Mouse (Mus musculus): ENCODE measurements around the gene Gid8.
"Not testable (repeated sequence)": the region's sequence is repeated elsewhere in the genome, so short reads cannot be mapped to it uniquely, and the experiment has no call there.

The Gid8 gene

GRCm38 (mm10) chr2:180710276-180711155 is 599 bp downstream of the Gid8 start:
- DNase-seq (ENCODE audit: low spot score in 2 of 2), result no peak

GRCm38 (mm10) chr2:180711527-180711926 is 1.6 kb downstream of the Gid8 start:
- DNase-seq (ENCODE audit: low spot score in 2 of 2), result no peak

- DNase-seq (ENCODE audit: low spot score in 2 of 2), result no peak
Observed at GRCm38 (mm10) chr2:180712037-180712689, 2.2 kb downstream of the Gid8 start.

GRCm38 (mm10) chr2:180722748-180723147 is 12.8 kb downstream of the Gid8 start:
- DNase-seq (ENCODE audit: low spot score in 2 of 2), result not testable (repeated sequence)

GRCm38 (mm10) chr2:180723865-180724264 is 13.9 kb downstream of the Gid8 start:
- no peak for DNase-seq (ENCODE audit: low spot score in 2 of 2)

- peak in 1 of 2 experiments; percentile 18 for DNase-seq (ENCODE audit: low spot score in 2 of 2)
Observed at GRCm38 (mm10) chr2:180724585-180725413, 14.9 kb downstream of the Gid8 start, which contains the start of gene Slc17a9. TSS of gene Slc17a9 (plus strand) at chr2:180725263.

GRCm38 (mm10) chr2:180725414-180725778 is 15.5 kb downstream of the Gid8 start:
- DNase-seq (ENCODE audit: low spot score in 2 of 2), result no peak

- DNase-seq (ENCODE audit: low spot score in 2 of 2), result no peak
Observed at GRCm38 (mm10) chr2:180725856-180726629, 16.1 kb downstream of the Gid8 start.

- DNase-seq (ENCODE audit: low spot score in 2 of 2), result peak; percentile 48 to 53
Observed at GRCm38 (mm10) chr2:180726658-180727442, 16.9 kb downstream of the Gid8 start.

- no peak for DNase-seq (ENCODE audit: low spot score in 2 of 2)
Observed at GRCm38 (mm10) chr2:180727613-180728021, 17.7 kb downstream of the Gid8 start.

- no peak for DNase-seq (ENCODE audit: low spot score in 2 of 2)
Observed at GRCm38 (mm10) chr2:180731036-180731435, 21.1 kb downstream of the Gid8 start.

- no peak for DNase-seq (ENCODE audit: low spot score in 2 of 2)
Observed at GRCm38 (mm10) chr2:180731984-180732383, 22.1 kb downstream of the Gid8 start.

GRCm38 (mm10) chr2:180735232-180735631 is 25.3 kb downstream of the Gid8 start:
- DNase-seq (ENCODE audit: low spot score in 2 of 2), result no peak

GRCm38 (mm10) chr2:180737984-180738383 is 28.1 kb downstream of the Gid8 start:
- DNase-seq (ENCODE audit: low spot score in 2 of 2), result no peak

- no peak for DNase-seq (ENCODE audit: low spot score in 2 of 2)
Observed at GRCm38 (mm10) chr2:180740349-180740748, 30.4 kb downstream of the Gid8 start.

- DNase-seq (ENCODE audit: low spot score in 2 of 2), result no peak
Observed at GRCm38 (mm10) chr2:180741421-180741820, 31.5 kb downstream of the Gid8 start.

GRCm38 (mm10) chr2:180742820-180743219 is 32.9 kb downstream of the Gid8 start:
- no peak for DNase-seq (ENCODE audit: low spot score in 2 of 2)

- no peak for DNase-seq (ENCODE audit: low spot score in 2 of 2)
Observed at GRCm38 (mm10) chr2:180743321-180743720, 33.4 kb downstream of the Gid8 start.

- peak; percentile 67 to 87 for DNase-seq (ENCODE audit: low spot score in 2 of 2)
Observed at GRCm38 (mm10) chr2:180745248-180745927, 35.5 kb downstream of the Gid8 start.
